Mouse (Mus musculus): ENCODE measurements around the gene Tnip1.

The Tnip1 gene

GRCm38 (mm10) chr11:54962810-54963209 lies at the start of gene Tnip1:
Gene Tnip1, minus strand, starts transcription at chr11:54962917.
- no peak for DNase-seq (ENCODE audit: low spot score in 2 of 2)

- no peak for DNase-seq (ENCODE audit: low spot score in 2 of 2)
Measured at GRCm38 (mm10) chr11:55011440-55011839, 48.7 kb upstream of the Tnip1 start.

- DNase-seq (ENCODE audit: low spot score in 2 of 2), result no peak
Measured at GRCm38 (mm10) chr11:55008230-55008629, 45.5 kb upstream of the Tnip1 start.

GRCm38 (mm10) chr11:55005684-55006083 lies 43.0 kb upstream of the Tnip1 start:
- DNase-seq (ENCODE audit: low spot score in 2 of 2), result no peak

- no peak for DNase-seq (ENCODE audit: low spot score in 2 of 2)
Measured at GRCm38 (mm10) chr11:55004970-55005502, 42.3 kb upstream of the Tnip1 start.

- DNase-seq (ENCODE audit: low spot score in 2 of 2), result no peak
Measured at GRCm38 (mm10) chr11:54998708-54999107, 36.0 kb upstream of the Tnip1 start.

GRCm38 (mm10) chr11:54998284-54998683 lies 35.6 kb upstream of the Tnip1 start:
- DNase-seq (ENCODE audit: low spot score in 2 of 2), result peak in 1 of 2 experiments; percentile 20

- no peak for DNase-seq (ENCODE audit: low spot score in 2 of 2)
Measured at GRCm38 (mm10) chr11:54996176-54996575, 33.5 kb upstream of the Tnip1 start.

- DNase-seq (ENCODE audit: low spot score in 2 of 2), result no peak
Measured at GRCm38 (mm10) chr11:54989920-54990319, 27.2 kb upstream of the Tnip1 start.

- no peak for DNase-seq (ENCODE audit: low spot score in 2 of 2)
Measured at GRCm38 (mm10) chr11:54988754-54989349, 26.1 kb upstream of the Tnip1 start.

- DNase-seq (ENCODE audit: low spot score in 2 of 2), result no peak
Measured at GRCm38 (mm10) chr11:54987974-54988373, 25.3 kb upstream of the Tnip1 start.

- DNase-seq (ENCODE audit: low spot score in 2 of 2), result no peak
Measured at GRCm38 (mm10) chr11:54985086-54985485, 22.4 kb upstream of the Tnip1 start.

GRCm38 (mm10) chr11:54984581-54984980 lies 21.9 kb upstream of the Tnip1 start:
- no peak for DNase-seq (ENCODE audit: low spot score in 2 of 2)

GRCm38 (mm10) chr11:54984085-54984484 lies 21.4 kb upstream of the Tnip1 start:
- peak; percentile 69 to 86 for DNase-seq (ENCODE audit: low spot score in 2 of 2)

GRCm38 (mm10) chr11:54982520-54982919 lies 19.8 kb upstream of the Tnip1 start:
- no peak for DNase-seq (ENCODE audit: low spot score in 2 of 2)

- DNase-seq (ENCODE audit: low spot score in 2 of 2), result no peak
Measured at GRCm38 (mm10) chr11:54981630-54982029, 18.9 kb upstream of the Tnip1 start.

GRCm38 (mm10) chr11:54977385-54977937 lies 14.7 kb upstream of the Tnip1 start:
- DNase-seq (ENCODE audit: low spot score in 2 of 2), result no peak

GRCm38 (mm10) chr11:54976351-54976750 lies 13.6 kb upstream of the Tnip1 start:
- DNase-seq (ENCODE audit: low spot score in 2 of 2), result no peak

- no peak for DNase-seq (ENCODE audit: low spot score in 2 of 2)
Measured at GRCm38 (mm10) chr11:54975756-54976155, 13.0 kb upstream of the Tnip1 start.

GRCm38 (mm10) chr11:54975340-54975739 lies 12.6 kb upstream of the Tnip1 start:
- no peak for DNase-seq (ENCODE audit: low spot score in 2 of 2)

- no peak for DNase-seq (ENCODE audit: low spot score in 2 of 2)
Measured at GRCm38 (mm10) chr11:54974639-54975038, 11.9 kb upstream of the Tnip1 start.

- no peak for DNase-seq (ENCODE audit: low spot score in 2 of 2)
Measured at GRCm38 (mm10) chr11:54973481-54974212, 10.9 kb upstream of the Tnip1 start.

- no peak for DNase-seq (ENCODE audit: low spot score in 2 of 2)
Measured at GRCm38 (mm10) chr11:54972789-54973188, 10.1 kb upstream of the Tnip1 start.

Measured in frontal cortex, postnatal 25 days (tissue).